Mouse (Mus musculus): ENCODE data around the gene Fat4. TPM values are rescaled to one million over a fixed set of nuclear protein-coding genes. Genes with fewer than 3 reads are reported as not detected.

Gene Fat4
- polyA plus RNA-seq, 1 experiment from 2014 or later = 15.2 TPM

DNA sequence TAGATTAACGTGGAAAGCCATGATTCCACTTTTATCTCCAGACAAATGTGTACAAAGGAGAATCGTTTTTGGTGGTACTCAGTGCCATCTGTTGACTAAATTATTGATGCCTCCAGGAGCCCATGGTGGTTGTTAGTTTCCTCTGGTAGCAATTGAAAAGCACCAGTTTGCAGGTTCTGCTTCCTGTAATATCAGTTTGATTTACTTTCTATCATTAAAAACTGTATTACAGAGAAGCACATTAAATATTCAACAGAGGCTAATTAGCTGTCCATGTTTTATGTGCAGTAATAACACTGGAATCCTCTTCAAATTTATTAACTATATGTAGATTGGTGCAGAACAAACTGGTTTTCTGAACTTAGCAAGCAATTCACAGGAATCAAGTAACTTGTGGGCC is 149.4 kb downstream of the Fat4 start:
- no peaks in the 10 kb centered on the region for H3K4me1 ChIP-seq (replicated peaks; ENCODE audit: control insufficient read depth, insufficient read depth, low read length)
- no peak for DNase-seq (ENCODE audit: low spot score)
- no peaks in the 10 kb centered on the region for H3K27me3 ChIP-seq (ENCODE audit: control insufficient read depth, insufficient read depth, low read length)
- no peak overlapping the region for H3K4me3 ChIP-seq (ENCODE audit: low read depth, low read length)
- H3K4me2 ChIP-seq (ENCODE audit: low read depth, low read length, severe bottlenecking) = no peak overlapping the region
- ATAC-seq (replicated peaks; ENCODE audit: low FRiP score) = no peak
- WGBS = 78% methylated on average over 2 of the region's 2 CpGs
- H3K27ac ChIP-seq (ENCODE audit: low read depth, low read length) = no peak overlapping the region
- no peaks in the 10 kb centered on the region for H3K9me3 ChIP-seq (ENCODE audit: control insufficient read depth, low read length)
- H3K36me3 ChIP-seq (ENCODE audit: control insufficient read depth, insufficient read depth, low read length) = no peaks in the 10 kb centered on the region
- no peak overlapping the region for H3K9ac ChIP-seq (ENCODE audit: low read length)

DNA sequence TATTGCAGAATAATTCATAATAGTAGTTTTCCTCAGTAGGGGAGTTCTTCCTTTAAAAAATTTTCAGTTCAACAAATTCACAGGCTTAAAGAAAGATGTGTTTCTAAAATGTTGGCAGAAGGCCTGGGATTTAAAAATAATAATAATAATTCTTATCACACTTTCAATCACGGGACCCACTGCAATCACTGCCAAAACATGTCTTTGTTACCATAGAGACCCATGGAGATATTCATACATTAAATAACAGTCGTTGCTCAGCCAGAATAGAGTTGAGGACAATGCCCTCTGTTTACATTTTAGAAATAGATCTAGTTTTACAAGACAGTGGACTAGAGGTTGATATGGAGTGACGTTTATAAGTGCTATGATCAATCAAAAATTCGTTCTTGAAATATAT is 159.7 kb downstream of the Fat4 start:
- no peak for DNase-seq (ENCODE audit: low spot score)
- WGBS = 57% methylated on average over 4 of the region's 4 CpGs
- ATAC-seq (replicated peaks; ENCODE audit: low FRiP score) = no peak

DNA sequence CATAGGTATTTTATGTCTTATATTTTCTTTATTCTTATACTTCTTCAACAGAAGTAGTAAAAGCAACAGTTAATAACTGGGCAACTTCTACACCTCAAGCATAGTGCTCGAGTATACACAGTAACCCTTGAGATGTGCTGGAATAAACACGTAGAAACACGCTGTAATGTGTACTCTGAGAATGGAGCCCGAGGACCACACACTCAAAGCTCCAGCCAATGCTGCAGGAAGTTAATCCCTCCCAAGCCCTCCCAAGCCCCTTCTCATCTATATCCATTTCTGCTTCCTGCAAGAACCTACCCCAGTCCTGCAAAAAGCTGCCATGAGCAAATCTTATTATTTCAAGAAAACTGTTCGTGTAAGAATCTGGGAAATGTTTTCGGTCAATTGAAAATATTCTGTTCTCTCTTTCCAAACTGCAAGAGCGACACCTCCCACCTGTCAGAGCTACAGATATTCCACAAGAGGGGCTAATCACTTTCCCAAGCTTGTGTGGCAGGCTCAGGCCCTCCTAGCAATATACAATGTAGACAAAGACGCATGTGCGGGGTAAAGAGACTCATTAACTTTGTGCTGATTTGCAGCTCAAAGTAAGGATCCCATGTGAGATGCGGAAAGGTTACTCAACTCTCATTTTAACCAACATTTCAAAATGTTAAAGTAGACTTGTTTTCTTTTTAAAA is 161.0 kb downstream of the Fat4 start:
- 33% methylated on average over 10 of the region's 10 CpGs for WGBS
- Histone ChIP-seq H3K4me3 (ENCODE audit: low read depth, low read length) (no peak overlapping the region), H3K9me3 (ENCODE audit: control insufficient read depth, low read length) (no peaks in the 10 kb centered on the region), H3K4me2 (ENCODE audit: low read depth, low read length, severe bottlenecking) (0 out of 2 replicates have a peak overlapping the region, but pooled peaks have one; percentile 25), H3K9ac (ENCODE audit: low read length) (no peak overlapping the region; the same call in 1 of the 2 replicates), H3K4me1 (replicated peaks; ENCODE audit: control insufficient read depth, insufficient read depth, low read length) (peaks cover 4% of the 10 kb centered on the region; the same call in 1 of the 2 replicates), H3K27me3 (ENCODE audit: control insufficient read depth, insufficient read depth, low read length) (peaks cover 2% of the 10 kb centered on the region; the same call in 1 of the 2 replicates), H3K27ac (ENCODE audit: low read depth, low read length) (peak overlapping the region; percentile 70), H3K36me3 (ENCODE audit: control insufficient read depth, insufficient read depth, low read length) (no peaks in the 10 kb centered on the region)
- ATAC-seq (replicated peaks; ENCODE audit: low FRiP score) (peak; percentile 89), DNase-seq (ENCODE audit: low spot score) (peak; percentile 59)

More for the DNA sequence above, 159.7 kb downstream of the Fat4 start:
- Histone ChIP-seq H3K36me3 (ENCODE audit: control insufficient read depth, insufficient read depth, low read length) (no peaks in the 10 kb centered on the region), H3K27ac (ENCODE audit: low read depth, low read length) (no peak overlapping the region), H3K9me3 (ENCODE audit: control insufficient read depth, low read length) (no peaks in the 10 kb centered on the region), H3K4me1 (replicated peaks; ENCODE audit: control insufficient read depth, insufficient read depth, low read length) (peaks cover 4% of the 10 kb centered on the region; the same call in 1 of the 2 replicates), H3K27me3 (ENCODE audit: control insufficient read depth, insufficient read depth, low read length) (peaks cover 2% of the 10 kb centered on the region; the same call in 1 of the 2 replicates), H3K9ac (ENCODE audit: low read length) (no peak overlapping the region), H3K4me3 (ENCODE audit: low read depth, low read length) (no peak overlapping the region), H3K4me2 (ENCODE audit: low read depth, low read length, severe bottlenecking) (no peak overlapping the region)

DNA sequence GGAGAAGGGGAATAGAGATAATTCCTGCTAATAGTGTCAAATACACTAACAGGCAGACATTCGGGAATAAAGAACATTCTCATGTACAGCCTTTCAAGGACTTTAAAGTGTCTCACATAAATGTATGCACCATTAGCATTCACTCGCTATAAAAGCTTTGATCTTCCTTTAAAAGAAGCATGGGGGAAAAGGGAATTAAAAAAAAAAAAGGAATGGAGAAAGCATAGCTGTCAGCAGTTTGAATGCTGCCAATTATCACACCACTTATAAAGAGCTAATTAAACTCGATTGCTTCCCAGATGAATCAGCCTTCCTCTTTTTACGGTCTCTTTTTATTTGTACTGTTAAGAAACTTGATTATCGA is 161.5 kb downstream of the Fat4 start:
- peaks cover 4% of the 10 kb centered on the region; the same call in 1 of the 2 replicates for H3K4me1 ChIP-seq (replicated peaks; ENCODE audit: control insufficient read depth, insufficient read depth, low read length)
- DNase-seq (ENCODE audit: low spot score) (no peak), ATAC-seq (replicated peaks; ENCODE audit: low FRiP score) (peak; percentile 80)
- WGBS = 19% methylated on average over 5 of the region's 5 CpGs
- no peak overlapping the region for H3K4me3 ChIP-seq (ENCODE audit: low read depth, low read length)
- no peaks in the 10 kb centered on the region for H3K36me3 ChIP-seq (ENCODE audit: control insufficient read depth, insufficient read depth, low read length)
- H3K9me3 ChIP-seq (ENCODE audit: control insufficient read depth, low read length) = no peaks in the 10 kb centered on the region
- no peak overlapping the region for H3K9ac ChIP-seq (ENCODE audit: low read length)
- H3K27ac ChIP-seq (ENCODE audit: low read depth, low read length) = peak overlapping the region; percentile 70; the same call in 1 of the 2 replicates
- no peak overlapping the region for H3K4me2 ChIP-seq (ENCODE audit: low read depth, low read length, severe bottlenecking)
- H3K27me3 ChIP-seq (ENCODE audit: control insufficient read depth, insufficient read depth, low read length) = peaks cover 2% of the 10 kb centered on the region; the same call in 1 of the 2 replicates

DNA sequence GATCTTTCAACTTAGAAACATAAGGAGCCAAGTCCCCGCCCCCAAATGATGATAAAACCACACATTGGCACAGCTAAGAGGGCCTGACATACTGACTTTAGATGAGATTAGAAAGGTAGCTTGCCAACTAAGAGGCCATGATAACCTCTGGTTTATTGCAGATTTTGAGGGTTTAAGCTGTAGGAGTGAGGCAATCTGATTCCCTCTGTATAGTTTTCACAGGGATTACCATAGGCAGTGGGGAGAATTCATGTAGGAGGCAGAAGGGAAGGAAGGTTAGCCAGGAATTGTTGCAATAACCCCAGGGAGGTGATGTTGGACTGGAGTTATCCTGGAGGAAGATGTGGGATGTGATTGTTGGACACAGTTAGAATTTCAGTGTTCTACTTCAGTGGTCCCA is 163.4 kb downstream of the Fat4 start:
- Histone ChIP-seq H3K27ac (ENCODE audit: low read depth, low read length) (no peak overlapping the region), H3K4me2 (ENCODE audit: low read depth, low read length, severe bottlenecking) (no peak overlapping the region), H3K27me3 (ENCODE audit: control insufficient read depth, insufficient read depth, low read length) (peaks cover 2% of the 10 kb centered on the region; the same call in 1 of the 2 replicates), H3K9ac (ENCODE audit: low read length) (no peak overlapping the region), H3K4me1 (replicated peaks; ENCODE audit: control insufficient read depth, insufficient read depth, low read length) (peaks cover 4% of the 10 kb centered on the region; the same call in 1 of the 2 replicates), H3K36me3 (ENCODE audit: control insufficient read depth, insufficient read depth, low read length) (no peaks in the 10 kb centered on the region), H3K4me3 (ENCODE audit: low read depth, low read length) (no peak overlapping the region), H3K9me3 (ENCODE audit: control insufficient read depth, low read length) (no peaks in the 10 kb centered on the region)
- no peak for ATAC-seq (replicated peaks; ENCODE audit: low FRiP score)
- WGBS = 98% methylated on average over 1 of the region's 1 CpGs
- DNase-seq (ENCODE audit: low spot score) = no peak

DNA sequence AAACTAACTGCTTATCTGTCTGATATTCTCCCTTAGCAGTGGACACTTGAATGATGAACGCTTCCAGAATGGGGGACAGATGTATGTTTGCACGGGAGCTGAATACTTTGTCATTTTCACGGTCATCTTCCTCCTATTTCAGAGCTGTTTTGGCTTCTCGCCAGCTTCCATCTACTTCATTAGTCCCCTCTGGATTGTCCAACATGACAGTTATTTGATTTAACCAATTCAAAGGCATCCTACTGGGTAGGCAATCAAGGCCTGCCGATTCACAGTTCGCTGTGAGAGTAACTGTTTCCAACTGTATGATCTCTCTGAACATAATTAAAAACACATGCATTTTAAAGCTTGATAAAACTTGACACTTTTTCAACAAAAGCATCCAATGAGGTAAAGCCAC is 166.3 kb downstream of the Fat4 start:
- no peaks in the 10 kb centered on the region for H3K9me3 ChIP-seq (ENCODE audit: control insufficient read depth, low read length)
- H3K9ac ChIP-seq (ENCODE audit: low read length) = no peak overlapping the region
- H3K27me3 ChIP-seq (ENCODE audit: control insufficient read depth, insufficient read depth, low read length) = peaks cover 2% of the 10 kb centered on the region; the same call in 1 of the 2 replicates
- H3K4me2 ChIP-seq (ENCODE audit: low read depth, low read length, severe bottlenecking) = no peak overlapping the region
- no peak for DNase-seq (ENCODE audit: low spot score)
- no peak overlapping the region for H3K4me3 ChIP-seq (ENCODE audit: low read depth, low read length)
- H3K4me1 ChIP-seq (replicated peaks; ENCODE audit: control insufficient read depth, insufficient read depth, low read length) = no peaks in the 10 kb centered on the region; the same call in 1 of the 2 replicates
- 41% methylated on average over 6 of the region's 6 CpGs for WGBS
- H3K27ac ChIP-seq (ENCODE audit: low read depth, low read length) = no peak overlapping the region
- ATAC-seq (replicated peaks; ENCODE audit: low FRiP score) = 0 out of 2 replicates have a peak, but pooled peaks have one; percentile 40
- H3K36me3 ChIP-seq (ENCODE audit: control insufficient read depth, insufficient read depth, low read length) = no peaks in the 10 kb centered on the region

Data from forebrain, embryonic 11.5 days (tissue).